Mouse (Mus musculus): ENCODE results near the gene Cachd1. TPM values are rescaled to one million over a fixed set of nuclear protein-coding genes. Genes with fewer than 3 reads are reported as not detected.

Cachd1 gene
- total RNA-seq, 4 experiments from 2014 or later: 25.4 to 33.6 (median 28.4) TPM

GRCm38 (mm10) chr4:101044149-101044548 lies 267.7 kb downstream of the Cachd1 start:
- DNase-seq (ENCODE audit: low spot score in 2 of 2): no peak

GRCm38 (mm10) chr4:101046576-101046975 lies 270.1 kb downstream of the Cachd1 start:
- DNase-seq (ENCODE audit: low spot score in 2 of 2): no peak

GRCm38 (mm10) chr4:101062146-101062545 lies 285.7 kb downstream of the Cachd1 start:
- no peak for DNase-seq (ENCODE audit: low spot score in 2 of 2)

DNA sequence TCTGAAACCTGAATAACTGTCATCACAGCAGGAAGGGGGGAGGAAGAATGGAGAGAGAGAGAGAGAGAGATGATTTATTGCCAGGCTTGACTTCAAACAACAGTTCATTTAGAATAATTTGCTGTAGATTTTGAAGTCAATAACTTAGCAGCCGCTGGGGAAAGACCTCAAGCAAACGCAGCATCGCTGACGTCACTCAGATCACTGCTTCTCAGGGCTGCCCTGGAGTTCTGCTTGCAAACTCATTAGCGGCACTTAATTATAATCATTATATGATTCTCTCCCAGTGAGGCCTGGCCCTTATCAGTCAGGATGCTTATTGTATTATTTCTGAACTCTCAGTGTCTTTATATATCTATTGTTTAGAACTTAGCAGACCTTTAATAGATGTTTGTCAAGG lies 289.9 kb downstream of the Cachd1 start:
- DNase-seq (ENCODE audit: low spot score in 2 of 2): no peak

GRCm38 (mm10) chr4:101068786-101069153 lies 292.3 kb downstream of the Cachd1 start, which contains the start of gene Raver2:
TSS of gene Raver2 (plus strand) at chr4:101068983.
- DNase-seq (ENCODE audit: low spot score in 2 of 2): peak; percentile 35 to 48

- DNase-seq (ENCODE audit: low spot score in 2 of 2): peak in 1 of 2 experiments; percentile 15
Measured at GRCm38 (mm10) chr4:101069154-101069971, 292.9 kb downstream of the Cachd1 start.

DNA sequence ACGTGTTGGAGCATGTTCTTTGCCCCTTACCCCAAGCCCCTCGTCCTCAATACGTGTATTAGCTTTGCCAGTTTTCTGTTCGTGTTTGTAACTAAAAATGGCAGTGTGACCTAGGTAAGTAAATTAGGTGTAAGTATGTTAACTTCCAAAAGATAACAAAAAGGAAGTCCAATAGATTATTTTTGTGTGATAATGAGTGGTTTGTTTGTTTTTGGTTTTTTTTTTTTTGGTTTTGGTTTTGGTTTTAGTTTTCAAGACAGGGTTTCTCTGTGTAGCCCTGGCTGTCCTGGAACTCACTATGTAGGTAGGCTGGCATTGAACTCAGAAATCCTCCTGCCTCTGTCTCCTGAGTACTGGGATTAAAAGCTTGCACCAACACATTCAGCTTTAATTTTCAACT lies 295.1 kb downstream of the Cachd1 start:
- no peak for DNase-seq (ENCODE audit: low spot score in 2 of 2)

- DNase-seq (ENCODE audit: low spot score in 2 of 2): no peak
Measured at GRCm38 (mm10) chr4:101076425-101076824, 299.9 kb downstream of the Cachd1 start.

Other genes with a start within 250 kb of the Cachd1 start
- not detected for gene Gm10577, start 244.0 kb downstream of the Cachd1 start, total RNA-seq (2022)